Mouse (Mus musculus): ENCODE results near the gene Prr11. TPM values are rescaled to one million over a fixed set of nuclear protein-coding genes. Genes with fewer than 3 reads are reported as not detected.
A peak's percentile ranks its signal among the peaks of the same experiment; 100 is the strongest.

Prr11 gene
- polyA plus RNA-seq, 1 experiment from 2014 or later, result 23.8 TPM

DNA sequence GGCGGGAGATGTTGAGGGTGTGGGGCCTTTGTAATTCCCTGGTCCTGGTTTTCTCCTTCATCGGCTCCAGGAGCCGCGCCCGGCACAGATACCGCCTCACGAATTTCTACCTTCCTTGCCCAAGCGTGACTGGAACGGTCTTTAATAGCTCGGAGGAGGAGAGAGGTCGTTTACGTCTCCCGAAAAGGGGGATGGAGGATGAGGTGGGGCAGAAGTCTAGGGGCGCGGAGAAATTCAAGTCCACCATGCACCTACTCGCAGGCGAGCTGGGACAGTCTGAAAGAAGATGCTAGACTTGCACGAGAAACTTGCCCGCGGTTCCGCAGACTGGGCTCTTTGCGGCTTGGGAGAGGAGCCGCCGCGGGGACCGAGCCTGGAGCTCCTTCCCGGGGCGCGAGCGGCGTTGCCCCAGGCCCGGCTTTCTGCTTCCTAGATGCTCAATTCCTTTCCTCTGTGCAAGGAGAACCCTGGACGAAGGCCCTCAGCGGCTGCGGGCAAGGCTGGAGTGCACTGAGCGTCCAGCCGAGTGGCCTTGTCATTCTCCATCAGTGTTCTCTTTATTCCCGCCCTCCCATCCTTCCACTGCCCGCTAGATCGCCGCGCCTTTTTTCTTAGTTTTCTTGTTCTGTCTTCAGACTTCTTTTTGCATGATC is 1.1 kb upstream of the Prr11 start:
- ATAC-seq (replicated peaks; ENCODE audit: low FRiP score) (no peak; the same call in 1 of the 2 replicates), DNase-seq (ENCODE audit: low spot score) (peak; percentile 79)
- Histone ChIP-seq H3K4me1 (replicated peaks; ENCODE audit: control insufficient read depth, insufficient read depth, low read length) (peaks cover 2% of the 10 kb centered on the region; the same call in 1 of the 2 replicates), H3K36me3 (ENCODE audit: control insufficient read depth, insufficient read depth, low read length) (peaks cover 3% of the 10 kb centered on the region; the same call in 1 of the 2 replicates), H3K27me3 (ENCODE audit: control insufficient read depth, insufficient read depth, low read length) (no peaks in the 10 kb centered on the region), H3K9ac (ENCODE audit: low read length) (peak overlapping the region; percentile 99), H3K4me2 (ENCODE audit: low read depth, low read length, severe bottlenecking) (peak overlapping the region; percentile 52), H3K27ac (ENCODE audit: low read depth, low read length) (peak overlapping the region; percentile 96), H3K4me3 (ENCODE audit: low read depth, low read length) (peak overlapping the region; percentile 87), H3K9me3 (ENCODE audit: control insufficient read depth, low read length) (no peaks in the 10 kb centered on the region)
- 0% methylated on average over 42 of the region's 42 CpGs for WGBS

GRCm38 (mm10) chr11:87108755-87109518 is 429 bp upstream of the Prr11 start, which contains the start of gene Ska2:
Gene Ska2, plus strand, starts transcription at chr11:87109234.
- under 1% methylated on average over 40 of the region's 40 CpGs for WGBS

GRCm38 (mm10) chr11:87087142-87087541 is 21.4 kb downstream of the Prr11 start:
- H3K4me2 ChIP-seq (ENCODE audit: low read depth, low read length, severe bottlenecking), result peak overlapping the region; percentile 86
- no peak for ATAC-seq (replicated peaks; ENCODE audit: low FRiP score)
- H3K36me3 ChIP-seq (ENCODE audit: control insufficient read depth, insufficient read depth, low read length), result peaks cover 7% of the 10 kb centered on the region
- peak overlapping the region; percentile 94 for H3K4me3 ChIP-seq (ENCODE audit: low read depth, low read length)
- no peaks in the 10 kb centered on the region for H3K9me3 ChIP-seq (ENCODE audit: control insufficient read depth, low read length)
- peak overlapping the region; percentile 95; the same call in 1 of the 2 replicates for H3K9ac ChIP-seq (ENCODE audit: low read length)
- H3K27me3 ChIP-seq (ENCODE audit: control insufficient read depth, insufficient read depth, low read length), result no peaks in the 10 kb centered on the region
- WGBS, result 66% methylated on average over 2 of the region's 2 CpGs
- H3K4me1 ChIP-seq (replicated peaks; ENCODE audit: control insufficient read depth, insufficient read depth, low read length), result peaks cover 7% of the 10 kb centered on the region
- H3K27ac ChIP-seq (ENCODE audit: low read depth, low read length), result no peak overlapping the region
- DNase-seq (ENCODE audit: low spot score), result no peak

More at GRCm38 (mm10) chr11:87108755-87109518, 429 bp upstream of the Prr11 start, which contains the start of gene Ska2:
- Histone ChIP-seq H3K4me1 (replicated peaks; ENCODE audit: control insufficient read depth, insufficient read depth, low read length) (peaks cover 2% of the 10 kb centered on the region; the same call in 1 of the 2 replicates), H3K36me3 (ENCODE audit: control insufficient read depth, insufficient read depth, low read length) (peaks cover 6% of the 10 kb centered on the region; the same call in 1 of the 2 replicates), H3K9ac (ENCODE audit: low read length) (peak within 1 kb of the TSS; percentile 99), H3K4me2 (ENCODE audit: low read depth, low read length, severe bottlenecking) (peak within 1 kb of the TSS; percentile 67), H3K4me3 (ENCODE audit: low read depth, low read length) (peak within 1 kb of the TSS; percentile 87), H3K27me3 (ENCODE audit: control insufficient read depth, insufficient read depth, low read length) (no peaks in the 10 kb centered on the region), H3K27ac (ENCODE audit: low read depth, low read length) (peak within 1 kb of the TSS; percentile 96), H3K9me3 (ENCODE audit: control insufficient read depth, low read length) (no peaks in the 10 kb centered on the region)
- DNase-seq (ENCODE audit: low spot score) (peak; percentile 98), ATAC-seq (replicated peaks; ENCODE audit: low FRiP score) (peak; percentile 99)

GRCm38 (mm10) chr11:87086290-87086984 is 22.1 kb downstream of the Prr11 start, which contains the start of gene Smg8:
Gene Smg8, minus strand, starts transcription at chr11:87086774.
- WGBS, result 2% methylated on average over 42 of the region's 43 CpGs
- H3K36me3 ChIP-seq (ENCODE audit: control insufficient read depth, insufficient read depth, low read length), result peaks cover 6% of the 10 kb centered on the region

GRCm38 (mm10) chr11:87085461-87085860 is 23.0 kb downstream of the Prr11 start:
- peaks cover 3% of the 10 kb centered on the region; the same call in 1 of the 2 replicates for H3K36me3 ChIP-seq (ENCODE audit: control insufficient read depth, insufficient read depth, low read length)

More at GRCm38 (mm10) chr11:87086290-87086984, 22.1 kb downstream of the Prr11 start, which contains the start of gene Smg8:
- H3K4me1 ChIP-seq (replicated peaks; ENCODE audit: control insufficient read depth, insufficient read depth, low read length), result peaks cover 7% of the 10 kb centered on the region
- H3K27me3 ChIP-seq (ENCODE audit: control insufficient read depth, insufficient read depth, low read length), result no peaks in the 10 kb centered on the region
- peak; percentile 83 for ATAC-seq (replicated peaks; ENCODE audit: low FRiP score)
- peak within 1 kb of the TSS; percentile 37; the same call in 1 of the 2 replicates for H3K27ac ChIP-seq (ENCODE audit: low read depth, low read length)
- no peaks in the 10 kb centered on the region for H3K9me3 ChIP-seq (ENCODE audit: control insufficient read depth, low read length)
- H3K4me3 ChIP-seq (ENCODE audit: low read depth, low read length), result peak within 1 kb of the TSS; percentile 94
- peak; percentile 85 for DNase-seq (ENCODE audit: low spot score)
- peak within 1 kb of the TSS; percentile 86 for H3K4me2 ChIP-seq (ENCODE audit: low read depth, low read length, severe bottlenecking)
- H3K9ac ChIP-seq (ENCODE audit: low read length), result peak within 1 kb of the TSS; percentile 95

GRCm38 (mm10) chr11:87083712-87084111 is 24.8 kb downstream of the Prr11 start:
- Histone ChIP-seq H3K4me2 (ENCODE audit: low read depth, low read length, severe bottlenecking) (no peak overlapping the region), H3K9me3 (ENCODE audit: control insufficient read depth, low read length) (no peaks in the 10 kb centered on the region), H3K4me3 (ENCODE audit: low read depth, low read length) (no peak overlapping the region), H3K36me3 (ENCODE audit: control insufficient read depth, insufficient read depth, low read length) (peaks cover 7% of the 10 kb centered on the region; the same call in 1 of the 2 replicates), H3K27ac (ENCODE audit: low read depth, low read length) (no peak overlapping the region), H3K4me1 (replicated peaks; ENCODE audit: control insufficient read depth, insufficient read depth, low read length) (peaks cover 7% of the 10 kb centered on the region), H3K27me3 (ENCODE audit: control insufficient read depth, insufficient read depth, low read length) (no peaks in the 10 kb centered on the region), H3K9ac (ENCODE audit: low read length) (no peak overlapping the region)
- WGBS, result 93% methylated on average over 1 of the region's 1 CpGs
- DNase-seq (ENCODE audit: low spot score) (no peak), ATAC-seq (replicated peaks; ENCODE audit: low FRiP score) (no peak)

More at GRCm38 (mm10) chr11:87085461-87085860, 23.0 kb downstream of the Prr11 start:
- peak overlapping the region; percentile 86 for H3K4me2 ChIP-seq (ENCODE audit: low read depth, low read length, severe bottlenecking)
- H3K27me3 ChIP-seq (ENCODE audit: control insufficient read depth, insufficient read depth, low read length), result no peaks in the 10 kb centered on the region
- H3K9ac ChIP-seq (ENCODE audit: low read length), result no peak overlapping the region
- no peak overlapping the region for H3K27ac ChIP-seq (ENCODE audit: low read depth, low read length)
- WGBS, result 90% methylated on average over 13 of the region's 13 CpGs
- peaks cover 7% of the 10 kb centered on the region for H3K4me1 ChIP-seq (replicated peaks; ENCODE audit: control insufficient read depth, insufficient read depth, low read length)
- no peak for DNase-seq (ENCODE audit: low spot score)
- no peaks in the 10 kb centered on the region for H3K9me3 ChIP-seq (ENCODE audit: control insufficient read depth, low read length)
- H3K4me3 ChIP-seq (ENCODE audit: low read depth, low read length), result peak overlapping the region; percentile 94
- ATAC-seq (replicated peaks; ENCODE audit: low FRiP score), result no peak

GRCm38 (mm10) chr11:87073866-87074440 is 34.6 kb downstream of the Prr11 start, which contains the start of gene Gdpd1:
Gene Gdpd1, minus strand, starts transcription at chr11:87074062.
- Histone ChIP-seq H3K27me3 (ENCODE audit: control insufficient read depth, insufficient read depth, low read length) (no peaks in the 10 kb centered on the region), H3K4me3 (ENCODE audit: low read depth, low read length) (peak within 1 kb of the TSS; percentile 71), H3K27ac (ENCODE audit: low read depth, low read length) (peak within 1 kb of the TSS; percentile 94), H3K4me1 (replicated peaks; ENCODE audit: control insufficient read depth, insufficient read depth, low read length) (0 out of 2 replicates have a peak, but pooled peaks cover 2% of the 10 kb centered on the region), H3K4me2 (ENCODE audit: low read depth, low read length, severe bottlenecking) (peak within 1 kb of the TSS; percentile 91), H3K9ac (ENCODE audit: low read length) (peak within 1 kb of the TSS; percentile 84), H3K9me3 (ENCODE audit: control insufficient read depth, low read length) (no peaks in the 10 kb centered on the region), H3K36me3 (ENCODE audit: control insufficient read depth, insufficient read depth, low read length) (no peaks in the 10 kb centered on the region)
- peak; percentile 94 for ATAC-seq (replicated peaks; ENCODE audit: low FRiP score)
- DNase-seq (ENCODE audit: low spot score), result peak; percentile 97
- WGBS, result under 1% methylated on average over 43 of the region's 43 CpGs

All from forebrain, embryonic 11.5 days (tissue).